ENCODE assay signal across 27 mouse cellular contexts in the genomic region with DNA sequence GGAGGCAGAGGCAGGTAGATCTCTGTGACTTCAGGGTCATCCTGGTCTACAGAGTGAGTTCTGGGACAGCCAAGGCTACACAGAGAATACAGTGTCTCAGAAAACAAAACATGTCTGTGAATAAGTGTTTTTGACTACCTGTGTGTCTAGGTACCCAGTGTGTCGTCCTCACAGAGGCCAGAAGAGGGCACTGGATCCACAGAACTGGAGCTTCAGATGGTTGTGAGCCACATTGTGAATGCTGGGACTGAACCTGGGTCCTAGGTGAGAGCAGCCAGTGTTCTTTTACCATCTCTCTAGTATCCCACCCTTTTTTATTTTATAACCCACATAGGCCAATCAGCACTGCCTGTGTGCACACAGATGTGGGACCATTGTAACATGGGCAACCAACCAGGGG.
"Had no signal": no experiment of that assay in that cellular context is flagged by ENCODE, and none has a peak within 500 bp of the region (broad histone marks: within the 10 kb centered on the region; RNA-seq: fewer than 3 reads in every experiment).

No protein-coding gene starts in this region.

- H3K4me3 ChIP-seq: gastrocnemius, adult 2 months; heart, adult 2 months; heart, embryonic 13.5 days; heart, embryonic 15.5 days; hindbrain, embryonic 13.5 days; hindbrain, embryonic 15.5 days; kidney, embryonic 15.5 days; limb, embryonic 10.5 days; limb, embryonic 12.5 days; liver, embryonic 13.5 days had no signal

- H3K4me1 ChIP-seq: limb, embryonic 12.5 days; liver, embryonic 13.5 days had no signal

- H3K27ac ChIP-seq: gastrocnemius, adult 2 months; heart, adult 2 months; heart, embryonic 13.5 days; heart, embryonic 15.5 days; hindbrain, embryonic 13.5 days; hindbrain, embryonic 15.5 days; hindbrain, postnatal 0 days; kidney, embryonic 15.5 days; kidney, postnatal 0 days; limb, embryonic 10.5 days; limb, embryonic 12.5 days; liver, embryonic 13.5 days had no signal

- DNase-seq: gastrocnemius, adult 2 months; gastrocnemius, postnatal 14 days; gastrocnemius, postnatal 36 days; heart, adult 11 months; heart, adult 2 months; heart, postnatal 14 days; heart, postnatal 36 days; kidney, adult 11 months; kidney, adult 2 months; kidney, adult 9 months; kidney, postnatal 14 days; kidney, postnatal 36 days; layer of hippocampus, adult 9-11 months; layer of hippocampus, postnatal 36 days; liver; liver, embryonic 13.5 days had no signal

- H3K36me3 ChIP-seq: heart, embryonic 13.5 days; heart, embryonic 15.5 days; hindbrain, embryonic 13.5 days; hindbrain, embryonic 15.5 days; kidney, embryonic 15.5 days; limb, embryonic 10.5 days; limb, embryonic 12.5 days; liver, embryonic 13.5 days had no signal

- H3K9me3 ChIP-seq: heart, embryonic 13.5 days; heart, embryonic 15.5 days; hindbrain, embryonic 15.5 days; kidney, embryonic 15.5 days; limb, embryonic 10.5 days; limb, embryonic 12.5 days; liver, embryonic 13.5 days had no signal

- ATAC-seq: hindbrain, postnatal 0 days had no signal

- H3K4me2 ChIP-seq: heart, embryonic 11.5 days; heart, embryonic 13.5 days; heart, embryonic 15.5 days; hindbrain, embryonic 13.5 days; hindbrain, embryonic 15.5 days; kidney, embryonic 15.5 days; limb, embryonic 12.5 days; liver, embryonic 11.5 days; liver, embryonic 13.5 days had no signal

- H3K9ac ChIP-seq: heart, embryonic 13.5 days; heart, embryonic 15.5 days; hindbrain, embryonic 13.5 days; hindbrain, embryonic 15.5 days; kidney, embryonic 15.5 days; limb, embryonic 12.5 days; liver, embryonic 13.5 days had no signal
